Mouse (Mus musculus) Patski (cell line): ENCODE results near the gene Stip1. TPM values are rescaled to one million over a fixed set of nuclear protein-coding genes. Genes with fewer than 3 reads are reported as not detected.

Source experiments
- ATAC-seq: fragments of 100-300 bp; one replicate; pipeline ENCODE4 v1.8.0; 2021
- CTCF ChIA-PET: fragments of 350-600 bp; sonication (Branson Sonifier 250); formaldehyde crosslinking; loops from one replicate; lab custom pipeline; 2022; ENCODE audit warnings: inconsistent platforms; lab: Charles Lee
- POLR2A ChIA-PET: fragments of 350-600 bp; sonication (Branson Sonifier 250); formaldehyde crosslinking; loops from one replicate; lab custom pipeline; 2022; ENCODE audit warnings: antibody characterized with exemption, inconsistent platforms; lab: Charles Lee
- DNase-seq: peaks from one replicate; pipeline ENCODE4 v3.0.0-alpha.2; 2011; ENCODE audit warnings: low read depth, low spot score
- H3K27me3 ChIP-seq: fragments of 371-371 bp; one replicate; pipeline ENCODE4 v1.5.1; 2021
- CTCF ChIP-seq: fragments of 100-300 bp; IDR thresholded peaks from one replicate; pipeline ENCODE4 v1.5.1; 2021
- in situ Hi-C: fragments of 300-500 bp; cut with MboI; formaldehyde crosslinking; loops from 3 replicates; pipeline ENCODE4 v1.11.1; 2018; ENCODE audit warnings: low pct_unique_long_range_greater_than_20kb, mixed read lengths
- polyA plus RNA-seq: library from polyadenylated mRNA; unstranded; gene quantifications from one replicate; pipeline ENCODE4 v1.2.3, GENCODE M21; 2021

Stip1 gene
- polyA plus RNA-seq, 1 experiment from 2014 or later, result 301 TPM

- no peaks in the 10 kb centered on the region for H3K27me3 ChIP-seq
- no peak for TF ChIP-seq CTCF
- no peak for ATAC-seq
- ChIA-PET POLR2A (interaction anchor here (0.7 to 7.0 kb wide), 6 partner anchors 15 to 622 kb away, joined by 3 to 44 read pairs (median 4); partner anchors contain the start of genes Bad, Gpr137 and Vegfb), CTCF (interaction anchor here (1.1 kb wide), 1 partner anchor 11 kb away, joined by 3 read pairs; no protein-coding TSS in a partner anchor)
- in situ Hi-C loops, result no loop called here
- DNase-seq, result no peak
Measured at GRCm38 (mm10) chr19:6973581-6974190, 66.1 kb downstream of the Stip1 start.

DNA sequence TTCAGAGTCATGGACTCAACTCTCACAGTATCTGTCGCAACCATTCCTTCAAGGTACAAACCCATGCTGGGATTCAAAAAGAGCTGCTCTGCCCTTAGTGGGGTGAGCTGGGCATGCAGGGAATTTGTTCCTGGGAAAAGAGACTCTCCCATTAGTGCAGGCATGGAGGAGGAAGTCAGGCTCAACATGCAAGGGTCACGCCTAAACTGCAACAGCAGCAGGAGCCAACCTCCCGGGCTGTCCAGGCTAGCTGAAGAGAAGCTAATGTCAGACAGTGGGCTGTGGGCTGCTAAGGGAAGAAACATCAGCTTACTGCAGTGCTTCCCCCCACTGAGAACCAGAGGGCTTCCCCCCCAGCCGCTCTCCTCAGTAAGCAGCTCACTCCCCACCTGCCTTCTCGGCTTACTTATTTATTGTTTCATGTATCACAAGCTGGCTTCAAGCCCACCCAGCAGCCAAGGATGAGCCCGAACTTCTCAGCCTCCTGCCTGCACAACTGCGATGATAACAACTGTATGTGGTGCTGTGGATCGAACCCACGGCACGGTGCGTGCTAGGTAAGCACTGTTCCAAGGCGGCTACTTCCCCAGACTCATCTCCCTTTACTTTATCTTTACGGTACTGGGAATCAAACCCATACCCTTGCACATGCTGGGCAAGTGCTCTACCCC lies 67.4 kb downstream of the Stip1 start:
- TF ChIP-seq CTCF, result no peak
- ChIA-PET POLR2A (interaction anchor here (0.8 to 3.7 kb wide), 3 partner anchors 15 to 31 kb away, joined by 3 to 20 read pairs (median 3); partner anchors contain the start of gene Bad), CTCF (interaction anchor here (1.1 to 1.4 kb wide), 3 partner anchors 7 to 22 kb away, joined by 3 to 4 read pairs (median 4); no protein-coding TSS in a partner anchor)
- no peaks in the 10 kb centered on the region for H3K27me3 ChIP-seq
- ATAC-seq (no peak), DNase-seq (no peak)
- in situ Hi-C loops, result no loop called here

GRCm38 (mm10) chr19:6971644-6972043 lies 68.1 kb downstream of the Stip1 start:
- in situ Hi-C loops, result no loop called here
- ChIA-PET CTCF (interaction anchor here (1.1 to 3.6 kb wide), 5 partner anchors 8 to 47 kb away, joined by 3 to 21 read pairs (median 4); no protein-coding TSS in a partner anchor), POLR2A (interaction anchor here (0.6 to 3.7 kb wide), 4 partner anchors 11 to 30 kb away, joined by 3 to 20 read pairs (median 5); partner anchors contain the start of genes Bad and Gpr137)
- DNase-seq, result no peak
- TF ChIP-seq CTCF, result no peak
- no peak for ATAC-seq
- H3K27me3 ChIP-seq, result no peaks in the 10 kb centered on the region

Other genes starting within 250 kb of the Stip1 start
- gene Rps6ka4, start 199.3 kb downstream of the Stip1 start, polyA plus RNA-seq, result 51.4 TPM
- 0.06 TPM for gene Ccdc88b, start 181.8 kb downstream of the Stip1 start, polyA plus RNA-seq
- gene Trmt112, start 130.3 kb downstream of the Stip1 start, polyA plus RNA-seq, result 64.4 TPM
- 557 TPM for gene Prdx5, start 129.9 kb downstream of the Stip1 start, polyA plus RNA-seq
- 96.1 TPM for gene Esrra, start 118.2 kb downstream of the Stip1 start, polyA plus RNA-seq
- 7.6 TPM for gene Catsperz, start 114.6 kb downstream of the Stip1 start, polyA plus RNA-seq
- 7.6 TPM for gene Kcnk4, start 105.5 kb downstream of the Stip1 start, polyA plus RNA-seq
- gene Bad, start 98.1 kb downstream of the Stip1 start, polyA plus RNA-seq, result 108 TPM
- 73.0 TPM for gene Gpr137, start 97.5 kb downstream of the Stip1 start, polyA plus RNA-seq
- 267 TPM for gene Ppp1r14b, start 65.0 kb downstream of the Stip1 start, polyA plus RNA-seq
- 59.6 TPM for gene Plcb3, start 63.5 kb downstream of the Stip1 start, polyA plus RNA-seq
- gene Fkbp2, start 59.5 kb downstream of the Stip1 start, polyA plus RNA-seq, result 167 TPM
- gene Vegfb, start 52.3 kb downstream of the Stip1 start, polyA plus RNA-seq, result 87.1 TPM
- gene Dnajc4, start 47.4 kb downstream of the Stip1 start, polyA plus RNA-seq, result 26.0 TPM
- 60.5 TPM for gene Nudt22, start 43.9 kb downstream of the Stip1 start, polyA plus RNA-seq
- gene Trpt1, start 43.8 kb downstream of the Stip1 start, polyA plus RNA-seq, result 20.7 TPM
- 0.22 TPM for gene Fermt3, start 20.5 kb downstream of the Stip1 start, polyA plus RNA-seq
- 33.9 TPM for gene Macrod1, start 16.8 kb upstream of the Stip1 start, polyA plus RNA-seq
- 12.6 TPM for gene Flrt1, start 65.8 kb upstream of the Stip1 start, polyA plus RNA-seq
- gene Otub1, start 166.3 kb upstream of the Stip1 start, polyA plus RNA-seq, result 166 TPM
- gene Cox8a, start 177.6 kb upstream of the Stip1 start, polyA plus RNA-seq, result 1,740 TPM
- gene Naa40, start 201.2 kb upstream of the Stip1 start, polyA plus RNA-seq, result 60.8 TPM
- 7.6 TPM for gene Rcor2, start 227.4 kb upstream of the Stip1 start, polyA plus RNA-seq